Mouse (Mus musculus) midbrain, postnatal 0 days (tissue): ENCODE data around the gene Crhr1. TPM values are rescaled to one million over a fixed set of nuclear protein-coding genes. Genes with fewer than 3 reads are reported as not detected.
A peak's percentile ranks its signal among the peaks of the same experiment; 100 is the strongest.

Experiments
- ATAC-seq: fragments of 200-750 bp; cut with Nextera tagmentation; 2 replicates; pipeline ENCODE4 v1.8.0; 2017; ENCODE audit warnings: moderate number of reproducible peaks, mild to moderate bottlenecking, moderate TSS enrichment, moderate library complexity; ENCODE audit not compliant: low FRiP score
- DNase-seq: peaks from one replicate; pipeline ENCODE4 v3.0.0-alpha.2; 2015; ENCODE audit warnings: low spot score
- H3K27ac ChIP-seq: fragments of 300-500 bp; sonication (generic); 2 replicates; pipeline ENCODE4 v1.5.1; 2014; ENCODE audit warnings: low read depth, mild to moderate bottlenecking, low read length, mixed read lengths
- H3K27me3 ChIP-seq: fragments of 300-500 bp; sonication (generic); 2 replicates; pipeline ENCODE4 v1.6.1; 2014; ENCODE audit warnings: low read length, control low read depth, mixed read lengths; ENCODE audit not compliant: insufficient read depth
- H3K36me3 ChIP-seq: fragments of 300-500 bp; sonication (generic); 2 replicates; pipeline ENCODE4 v1.6.1; 2014; ENCODE audit warnings: low read length, control low read depth, mixed read lengths; ENCODE audit not compliant: insufficient read depth
- H3K4me1 ChIP-seq: fragments of 300-500 bp; sonication (generic); 2 replicates; pipeline ENCODE4 v1.6.1; 2014; ENCODE audit warnings: mild to moderate bottlenecking, control low read depth, antibody characterized with exemption, low read length, mixed read lengths; ENCODE audit not compliant: insufficient read depth
- H3K4me2 ChIP-seq: fragments of 300-500 bp; sonication (generic); 2 replicates; pipeline ENCODE4 v1.6.1; 2014; ENCODE audit warnings: low read depth, mild to moderate bottlenecking, low read length, mixed read lengths; ENCODE audit not compliant: poor library complexity, severe bottlenecking
- H3K4me3 ChIP-seq: fragments of 300-500 bp; sonication (generic); 2 replicates; pipeline ENCODE4 v1.5.1; 2014; ENCODE audit warnings: low read depth, mild to moderate bottlenecking, low read length, moderate library complexity
- H3K9ac ChIP-seq: fragments of 300-500 bp; sonication (generic); replicated peaks from 2 replicates; pipeline ENCODE4 v1.6.1; 2014; ENCODE audit warnings: mild to moderate bottlenecking, low read length, moderate library complexity, mixed read lengths; ENCODE audit not compliant: poor library complexity, severe bottlenecking
- H3K9me3 ChIP-seq: fragments of 300-500 bp; sonication (generic); 2 replicates; pipeline ENCODE4 v1.6.1; 2016; ENCODE audit warnings: low read length, control low read depth
- CTCF ChIP-seq: IDR thresholded peaks from 2 replicates; pipeline ENCODE4 v1.5.1; 2016; ENCODE audit warnings: antibody characterized with exemption, mild to moderate bottlenecking
- WGBS: fragments of 180-500 bp; shearing (Covaris S2); extraction: QIAGEN DNeasy Blood & Tissue Kit; methylation state at CpG from one replicate; pipeline ENCODE4 v1.1.7; 2014; 5-methylcytosine and 5-hydroxymethylcytosine counted together
- polyA plus RNA-seq: library from polyadenylated mRNA; unstranded; fragments of >200 nt; fragmentation: Nextera tagmentation; extraction: Ambion mirVana; gene quantifications from 2 replicates; pipeline ENCODE4 v1.2.1, GENCODE M21; 2015
- total RNA-seq: library from RNA; depleted of rRNA; stranded (reverse); fragments of >200 nt; gene quantifications from 2 replicates; pipeline ENCODE4 v1.2.3, GENCODE M21; 2014

The Crhr1 gene
- total and polyA plus RNA-seq, 2 experiments from 2014 or later = 7.2 to 28.0 TPM

DNA sequence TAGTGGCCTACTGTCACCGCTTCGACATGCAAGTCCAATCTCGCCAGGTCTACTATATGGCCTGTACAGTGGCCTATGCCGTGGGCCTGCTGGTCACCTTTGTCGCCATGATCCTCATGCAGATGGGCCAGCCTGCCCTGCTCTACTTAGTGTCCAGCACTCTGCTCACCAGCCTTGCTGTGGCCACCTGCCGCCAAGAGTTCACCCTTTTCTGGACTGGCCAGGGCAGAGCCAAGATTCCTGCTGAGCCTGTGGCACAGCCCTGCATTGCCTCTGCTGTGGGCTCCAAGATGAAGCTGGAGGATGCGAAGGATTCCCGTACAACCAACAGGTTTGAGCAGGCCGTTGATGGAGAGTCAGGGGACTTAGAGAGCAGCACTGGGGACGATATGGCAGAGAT, 55.1 kb downstream of the Crhr1 start:
- no peak for ATAC-seq
- Histone ChIP-seq H3K9ac (no peak overlapping the region), H3K27ac (no peak overlapping the region), H3K27me3 (no peaks in the 10 kb centered on the region), H3K4me1 (no peaks in the 10 kb centered on the region), H3K36me3 (no peaks in the 10 kb centered on the region), H3K4me3 (no peak overlapping the region), H3K9me3 (no peaks in the 10 kb centered on the region), H3K4me2 (no peak overlapping the region)
- no peak for TF ChIP-seq CTCF
- WGBS = 94% methylated on average over 10 of the region's 10 CpGs
- DNase-seq = no peak

DNA sequence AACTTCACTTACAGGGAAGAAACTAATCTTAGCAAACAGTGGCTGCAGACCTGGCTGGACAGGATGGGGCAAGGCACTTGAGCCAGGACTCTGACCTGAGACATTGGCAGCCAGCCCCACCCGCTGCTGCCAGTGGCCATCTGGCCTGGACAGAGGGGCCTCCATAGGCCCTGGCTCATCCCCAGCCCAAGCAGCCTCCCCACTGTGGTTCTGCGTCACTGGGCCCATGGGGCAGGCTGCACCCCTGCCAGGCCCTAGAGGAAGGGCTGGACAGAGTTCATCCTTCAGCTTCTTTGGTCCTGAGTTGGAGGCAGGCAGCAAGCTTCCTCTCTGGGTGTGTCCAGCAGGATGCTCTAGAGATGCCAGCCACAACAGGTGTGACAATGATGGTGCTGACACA, 57.4 kb downstream of the Crhr1 start:
- Histone ChIP-seq H3K4me1 (no peaks in the 10 kb centered on the region), H3K9me3 (no peaks in the 10 kb centered on the region), H3K4me3 (no peak overlapping the region), H3K36me3 (no peaks in the 10 kb centered on the region), H3K9ac (no peak overlapping the region), H3K4me2 (no peak overlapping the region), H3K27me3 (no peaks in the 10 kb centered on the region), H3K27ac (no peak overlapping the region)
- 73% methylated on average over 2 of the region's 2 CpGs for WGBS
- TF ChIP-seq CTCF = no peak
- DNase-seq (no peak), ATAC-seq (no peak)

DNA sequence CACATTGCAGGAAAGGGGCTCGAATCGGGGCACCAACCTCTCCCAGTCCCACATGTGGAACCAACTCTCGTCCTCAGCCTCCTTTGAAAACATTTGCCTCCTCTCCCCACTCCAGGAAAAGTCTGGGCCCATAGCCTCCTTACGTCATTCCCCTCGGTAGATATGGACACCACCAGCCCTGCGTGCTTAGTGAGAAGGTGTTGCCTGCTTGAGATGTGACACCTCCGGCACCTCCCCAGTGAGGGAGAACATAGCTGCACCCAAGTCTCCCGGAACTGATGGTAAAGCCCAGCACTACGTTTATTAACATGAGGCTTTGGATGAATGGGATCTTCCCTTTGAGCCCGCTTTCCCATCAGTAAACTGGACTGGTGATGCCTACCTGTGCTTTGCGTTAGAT, 62.7 kb downstream of the Crhr1 start:
- no peaks in the 10 kb centered on the region for H3K36me3 ChIP-seq
- H3K4me1 ChIP-seq = no peaks in the 10 kb centered on the region
- no peaks in the 10 kb centered on the region for H3K9me3 ChIP-seq
- no peak overlapping the region for H3K27ac ChIP-seq
- no peak for TF ChIP-seq CTCF
- no peak overlapping the region for H3K4me3 ChIP-seq
- H3K4me2 ChIP-seq = peak overlapping the region; percentile 12; the same call in 1 of the 2 replicates
- no peak for DNase-seq
- 78% methylated on average over 11 of the region's 11 CpGs for WGBS
- no peak for ATAC-seq
- H3K9ac ChIP-seq = no peak overlapping the region
- peaks cover 5% of the 10 kb centered on the region; the same call in 1 of the 2 replicates for H3K27me3 ChIP-seq

DNA sequence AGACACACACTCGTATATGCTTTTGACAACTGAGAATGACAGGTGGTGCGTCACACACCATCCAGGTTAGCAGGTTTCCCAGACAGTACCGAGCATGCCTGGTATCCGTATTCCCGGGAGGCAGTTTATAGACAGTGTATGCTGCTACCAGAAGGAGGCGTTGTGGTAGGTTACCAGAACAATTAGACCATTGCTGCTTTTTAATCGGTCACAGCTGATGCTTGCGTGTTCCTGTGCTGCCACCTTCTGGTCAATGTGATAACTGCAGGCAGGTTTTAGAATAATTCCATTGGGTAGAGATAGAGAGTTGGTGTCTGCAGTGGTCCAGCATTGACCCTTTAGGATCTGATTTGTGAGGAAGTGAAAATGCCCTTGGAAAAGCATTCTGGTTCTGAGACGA, 63.1 kb downstream of the Crhr1 start:
- Histone ChIP-seq H3K36me3 (no peaks in the 10 kb centered on the region), H3K27ac (no peak overlapping the region), H3K9me3 (no peaks in the 10 kb centered on the region), H3K4me2 (peak overlapping the region; percentile 12; the same call in 1 of the 2 replicates), H3K4me3 (no peak overlapping the region), H3K27me3 (peaks cover 5% of the 10 kb centered on the region; the same call in 1 of the 2 replicates), H3K9ac (no peak overlapping the region), H3K4me1 (no peaks in the 10 kb centered on the region)
- WGBS = 4% methylated on average over 9 of the region's 9 CpGs
- ATAC-seq (peak; percentile 85), DNase-seq (peak; percentile 95)
- TF ChIP-seq CTCF = peak; percentile 100

DNA sequence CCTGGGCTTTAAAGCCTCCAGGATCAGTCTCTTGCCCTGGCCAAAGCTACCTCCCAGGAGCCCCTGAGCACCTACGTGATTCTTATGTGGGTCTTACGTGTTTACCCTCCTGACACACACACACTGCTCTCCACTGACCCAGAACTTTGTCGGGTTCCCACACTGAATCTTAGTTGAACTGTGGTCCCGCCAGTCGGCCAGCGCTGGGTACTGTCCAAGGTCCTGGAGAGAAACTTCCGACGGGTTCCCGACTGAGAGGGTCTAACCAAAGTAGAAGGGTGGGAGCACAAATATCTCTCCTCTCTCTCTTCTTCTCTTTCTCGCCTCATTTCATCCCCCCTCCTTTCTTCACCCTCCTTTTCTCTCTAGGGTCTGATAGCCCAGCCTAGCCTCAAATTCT, 65.2 kb downstream of the Crhr1 start:
- Histone ChIP-seq H3K27ac (no peak overlapping the region), H3K4me1 (no peaks in the 10 kb centered on the region), H3K27me3 (peaks cover 5% of the 10 kb centered on the region; the same call in 1 of the 2 replicates), H3K36me3 (no peaks in the 10 kb centered on the region), H3K9me3 (0 out of 2 replicates have a peak, but pooled peaks cover 3% of the 10 kb centered on the region), H3K9ac (no peak overlapping the region), H3K4me3 (no peak overlapping the region), H3K4me2 (no peak overlapping the region)
- DNase-seq (no peak), ATAC-seq (no peak)
- TF ChIP-seq CTCF = no peak
- WGBS = 15% methylated on average over 10 of the region's 10 CpGs

DNA sequence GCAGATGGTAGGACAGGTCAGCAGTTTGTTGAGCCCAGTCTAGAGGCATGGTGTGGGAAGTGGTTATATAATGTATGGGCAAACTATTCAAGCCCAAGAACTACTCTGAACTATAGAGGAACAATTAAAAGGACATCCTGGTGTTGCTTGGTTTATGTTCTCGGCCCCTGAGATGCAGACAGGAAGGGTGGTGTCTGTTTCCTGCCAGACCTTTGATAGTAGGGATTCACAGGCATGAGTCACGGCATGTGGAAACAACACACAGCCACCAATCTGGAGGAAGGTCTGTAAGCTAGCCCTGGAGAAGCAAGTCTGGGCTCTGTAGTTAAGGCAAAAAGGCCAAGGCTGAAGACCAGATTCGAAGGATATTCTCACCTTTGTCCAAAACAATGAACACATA, 70.6 kb downstream of the Crhr1 start:
- TF ChIP-seq CTCF = no peak
- no peak overlapping the region for H3K9ac ChIP-seq
- DNase-seq = no peak
- H3K36me3 ChIP-seq = no peaks in the 10 kb centered on the region
- no peaks in the 10 kb centered on the region for H3K27me3 ChIP-seq
- ATAC-seq = no peak
- 88% methylated on average over 3 of the region's 3 CpGs for WGBS
- H3K9me3 ChIP-seq = 0 out of 2 replicates have a peak, but pooled peaks cover 3% of the 10 kb centered on the region
- no peaks in the 10 kb centered on the region for H3K4me1 ChIP-seq
- H3K27ac ChIP-seq = no peak overlapping the region
- H3K4me3 ChIP-seq = no peak overlapping the region
- no peak overlapping the region for H3K4me2 ChIP-seq
